Mouse (Mus musculus) kidney, embryonic 16.5 days (tissue): ENCODE data around the gene 2810408A11Rik. TPM values are rescaled to one million over a fixed set of nuclear protein-coding genes. Genes with fewer than 3 reads are reported as not detected.
A peak's percentile ranks its signal among the peaks of the same experiment; 100 is the strongest.

Source experiments
- ATAC-seq: fragments of 200-750 bp; cut with Nextera tagmentation; 2 replicates; pipeline ENCODE4 v1.8.0; 2017; ENCODE audit warnings: moderate TSS enrichment; ENCODE audit not compliant: low FRiP score, low TSS enrichment
- H3K27ac ChIP-seq: fragments of 300-500 bp; sonication (generic); 2 replicates; pipeline ENCODE4 v1.5.1; 2014; ENCODE audit warnings: low read length
- H3K27me3 ChIP-seq: fragments of 300-500 bp; sonication (generic); 2 replicates; pipeline ENCODE4 v1.6.1; 2014; ENCODE audit warnings: low read length, control low read depth, mixed read lengths; ENCODE audit not compliant: insufficient read depth
- H3K36me3 ChIP-seq: fragments of 300-500 bp; sonication (generic); 2 replicates; pipeline ENCODE4 v1.6.1; 2014; ENCODE audit warnings: low read length, control low read depth, mixed read lengths; ENCODE audit not compliant: insufficient read depth
- H3K4me1 ChIP-seq: fragments of 300-500 bp; sonication (generic); 2 replicates; pipeline ENCODE4 v1.6.1; 2014; ENCODE audit warnings: low read length, control low read depth, mixed read lengths; ENCODE audit not compliant: insufficient read depth
- H3K4me2 ChIP-seq: fragments of 300-500 bp; sonication (generic); replicated peaks from 2 replicates; pipeline ENCODE4 v1.6.1; 2014; ENCODE audit warnings: low read depth, low read length
- H3K4me3 ChIP-seq: fragments of 300-500 bp; sonication (generic); 2 replicates; pipeline ENCODE4 v1.5.1; 2014; ENCODE audit warnings: mild to moderate bottlenecking, low read length
- H3K9ac ChIP-seq: fragments of 300-500 bp; sonication (generic); replicated peaks from 2 replicates; pipeline ENCODE4 v1.6.1; 2014; ENCODE audit warnings: low read length
- H3K9me3 ChIP-seq: fragments of 300-500 bp; sonication (generic); 2 replicates; pipeline ENCODE4 v1.6.1; 2016; ENCODE audit warnings: low read length, control low read depth
- WGBS: fragments of 180-500 bp; shearing (Covaris S2); extraction: QIAGEN DNeasy Blood & Tissue Kit; methylation state at CpG from one replicate; pipeline ENCODE4 v1.1.7; 2014; 5-methylcytosine and 5-hydroxymethylcytosine counted together
- polyA plus RNA-seq: library from polyadenylated mRNA; unstranded; fragments of >200 nt; fragmentation: Nextera tagmentation; extraction: Ambion mirVana; gene quantifications from 2 replicates; pipeline ENCODE4 v1.2.1, GENCODE M21; 2015

2810408A11Rik gene
- 11.7 and 12.8 TPM in 2 replicates for polyA plus RNA-seq

- H3K4me1 ChIP-seq, result peaks cover 31% of the 10 kb centered on the region
- no peaks in the 10 kb centered on the region for H3K9me3 ChIP-seq
- peak within 1 kb of the TSS; percentile 93 for H3K4me2 ChIP-seq
- peak within 1 kb of the TSS; percentile 99 for H3K9ac ChIP-seq
- peak within 1 kb of the TSS; percentile 88 for H3K4me3 ChIP-seq
- H3K27ac ChIP-seq, result peak within 1 kb of the TSS; percentile 99
- H3K36me3 ChIP-seq, result peaks cover 19% of the 10 kb centered on the region
- no peaks in the 10 kb centered on the region for H3K27me3 ChIP-seq
- under 1% methylated on average over 38 of the region's 38 CpGs for WGBS
- peak; percentile 95 for ATAC-seq
These were observed at the start of gene 2810408A11Rik, which contains the start of gene Neurl4 for GRCm38 (mm10) chr11:69900471-69901405. Gene 2810408A11Rik, minus strand, starts transcription at chr11:69900987. Gene Neurl4, plus strand, starts transcription at chr11:69901072.

GRCm38 (mm10) chr11:69948763-69949150 lies 48.0 kb upstream of the 2810408A11Rik start:
- H3K9ac ChIP-seq, result peak overlapping the region; percentile 68
- WGBS, result under 1% methylated on average over 14 of the region's 14 CpGs
- peaks cover 6% of the 10 kb centered on the region; the same call in 1 of the 2 replicates for H3K36me3 ChIP-seq
- no peaks in the 10 kb centered on the region for H3K9me3 ChIP-seq
- H3K4me3 ChIP-seq, result peak overlapping the region; percentile 64
- H3K4me1 ChIP-seq, result peaks cover 22% of the 10 kb centered on the region
- peak overlapping the region; percentile 82 for H3K4me2 ChIP-seq
- H3K27ac ChIP-seq, result peak overlapping the region; percentile 92
- H3K27me3 ChIP-seq, result no peaks in the 10 kb centered on the region; the same call in 1 of the 2 replicates
- peak; percentile 54 for ATAC-seq

GRCm38 (mm10) chr11:69948066-69948762 lies 47.4 kb upstream of the 2810408A11Rik start, which contains the start of gene Slc2a4:
Gene Slc2a4, minus strand, starts transcription at chr11:69948188.
- Histone ChIP-seq H3K4me3 (peak within 1 kb of the TSS; percentile 64), H3K4me2 (peak within 1 kb of the TSS; percentile 82), H3K27me3 (no peaks in the 10 kb centered on the region; the same call in 1 of the 2 replicates), H3K27ac (peak within 1 kb of the TSS; percentile 92), H3K36me3 (peaks cover 6% of the 10 kb centered on the region; the same call in 1 of the 2 replicates), H3K4me1 (peaks cover 22% of the 10 kb centered on the region), H3K9me3 (no peaks in the 10 kb centered on the region), H3K9ac (peak within 1 kb of the TSS; percentile 72)
- WGBS, result under 1% methylated on average over 34 of the region's 34 CpGs
- ATAC-seq, result peak; percentile 94

DNA sequence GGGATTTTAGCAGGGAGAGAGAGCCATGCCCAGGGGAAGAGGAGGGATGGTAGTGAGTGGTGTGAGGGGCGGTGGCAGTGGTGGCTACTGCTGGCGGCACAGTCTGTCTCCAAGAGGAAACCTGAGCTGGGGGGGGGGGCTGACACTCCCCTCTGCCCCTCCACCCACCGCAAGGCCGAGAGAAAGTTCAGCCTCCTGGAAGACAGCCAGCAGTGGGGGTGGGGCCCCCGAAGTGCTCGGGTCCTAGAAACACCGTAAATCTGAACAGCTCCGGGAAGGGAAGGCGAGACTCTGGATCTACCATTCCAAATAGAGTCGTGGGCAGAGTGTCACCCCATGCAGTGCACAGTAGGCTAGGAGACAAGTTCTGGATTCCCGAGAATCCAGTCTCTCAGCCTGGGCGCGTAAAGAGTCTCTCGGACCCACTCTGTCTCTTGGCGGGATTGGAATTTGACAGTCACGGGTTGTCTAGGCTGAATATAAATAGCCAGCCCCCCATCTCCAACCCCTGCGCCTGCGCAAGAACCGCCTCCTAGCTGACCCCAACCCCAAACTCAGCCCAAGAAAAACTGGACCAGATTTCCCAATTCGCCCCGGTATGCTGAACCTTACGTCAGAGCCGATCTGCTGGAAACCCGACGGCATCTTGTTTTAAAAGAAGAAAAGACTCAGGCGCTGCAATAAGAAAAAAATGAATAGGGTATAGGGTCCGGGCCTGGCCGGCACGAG lies 46.7 kb upstream of the 2810408A11Rik start:
- Histone ChIP-seq H3K27ac (peak overlapping the region; percentile 92), H3K9ac (peak overlapping the region; percentile 72), H3K4me3 (peak overlapping the region; percentile 64), H3K9me3 (no peaks in the 10 kb centered on the region), H3K4me1 (peaks cover 22% of the 10 kb centered on the region), H3K27me3 (no peaks in the 10 kb centered on the region; the same call in 1 of the 2 replicates), H3K36me3 (peaks cover 6% of the 10 kb centered on the region; the same call in 1 of the 2 replicates), H3K4me2 (peak overlapping the region; percentile 82)
- 3% methylated on average over 29 of the region's 29 CpGs for whole genome bisulfite sequencing
- peak; percentile 33 for ATAC-seq

DNA sequence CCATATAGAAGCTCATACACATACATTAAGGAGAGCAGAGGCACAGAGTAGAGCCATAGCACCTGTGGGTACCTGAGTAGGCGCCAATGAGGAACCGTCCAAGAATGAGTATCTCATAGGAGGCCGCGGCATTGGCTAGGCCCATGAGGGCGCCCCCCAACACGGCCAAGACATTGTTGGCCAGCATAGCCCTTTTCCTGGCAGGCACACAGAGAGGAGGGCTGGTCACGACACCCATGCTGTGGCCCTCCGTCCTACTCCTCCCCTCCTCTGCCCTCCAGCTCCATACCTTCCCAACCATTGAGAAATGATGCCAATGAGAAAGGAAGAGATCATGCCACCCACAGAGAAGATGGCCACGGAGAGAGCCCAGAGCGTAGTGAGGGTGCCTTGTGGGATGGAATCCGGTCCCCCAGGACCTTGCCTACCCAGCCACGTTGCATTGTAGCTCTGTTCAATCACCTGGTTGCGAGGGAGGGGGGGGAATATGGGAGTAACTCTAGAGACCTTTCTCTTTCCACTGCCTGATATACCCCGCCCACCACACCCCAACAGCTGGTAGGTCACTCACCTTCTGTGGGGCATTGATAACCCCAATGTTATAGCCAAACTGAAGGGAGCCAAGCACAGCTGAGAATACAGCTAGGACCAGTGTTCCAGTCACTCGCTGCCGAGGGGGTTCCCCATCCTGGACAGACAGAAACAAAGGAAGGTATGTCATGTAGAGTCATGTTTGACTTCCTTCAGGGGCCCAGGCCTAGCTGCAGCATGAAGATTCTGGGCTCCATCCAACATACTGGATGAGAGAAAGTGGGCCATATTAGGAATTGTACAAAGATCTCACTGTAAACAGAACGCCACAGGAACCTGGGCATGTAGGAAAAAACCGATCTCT lies 45.5 kb upstream of the 2810408A11Rik start:
- Histone ChIP-seq H3K9me3 (no peaks in the 10 kb centered on the region), H3K9ac (no peak overlapping the region), H3K4me1 (peaks cover 22% of the 10 kb centered on the region), H3K4me2 (peak overlapping the region; percentile 82), H3K27me3 (no peaks in the 10 kb centered on the region; the same call in 1 of the 2 replicates), H3K36me3 (peaks cover 6% of the 10 kb centered on the region; the same call in 1 of the 2 replicates), H3K27ac (no peak overlapping the region; the same call in 1 of the 2 replicates), H3K4me3 (no peak overlapping the region)
- 85% methylated on average over 18 of the region's 18 CpGs for WGBS
- ATAC-seq, result no peak

GRCm38 (mm10) chr11:69945216-69945615 lies 44.4 kb upstream of the 2810408A11Rik start:
- Histone ChIP-seq H3K4me1 (peaks cover 22% of the 10 kb centered on the region), H3K27me3 (no peaks in the 10 kb centered on the region), H3K4me2 (no peak overlapping the region), H3K27ac (no peak overlapping the region), H3K36me3 (peaks cover 6% of the 10 kb centered on the region; the same call in 1 of the 2 replicates), H3K9ac (no peak overlapping the region), H3K9me3 (no peaks in the 10 kb centered on the region), H3K4me3 (no peak overlapping the region)
- 68% methylated on average over 13 of the region's 13 CpGs for WGBS
- no peak for ATAC-seq

DNA sequence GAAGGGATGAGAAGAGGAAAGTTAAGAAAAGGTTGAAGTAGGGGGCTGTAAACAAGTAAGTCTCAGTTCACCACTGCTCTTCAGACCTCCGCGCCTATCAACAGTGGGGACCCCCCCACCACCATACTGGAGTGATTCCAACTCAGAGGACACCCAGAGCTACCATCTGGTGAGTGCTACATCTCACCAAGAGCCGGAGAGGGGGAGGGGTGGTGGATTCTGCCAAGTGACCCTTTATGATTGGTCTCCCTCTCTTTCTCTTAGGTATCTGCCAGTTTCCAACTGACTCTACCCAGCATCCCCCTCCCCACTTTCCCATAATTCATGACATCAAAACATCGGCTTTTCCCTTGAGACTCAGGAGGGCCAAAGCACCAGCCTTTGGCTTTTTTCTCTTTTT lies 40.2 kb upstream of the 2810408A11Rik start:
- H3K27me3 ChIP-seq, result peaks cover 6% of the 10 kb centered on the region
- ATAC-seq, result no peak

DNA sequence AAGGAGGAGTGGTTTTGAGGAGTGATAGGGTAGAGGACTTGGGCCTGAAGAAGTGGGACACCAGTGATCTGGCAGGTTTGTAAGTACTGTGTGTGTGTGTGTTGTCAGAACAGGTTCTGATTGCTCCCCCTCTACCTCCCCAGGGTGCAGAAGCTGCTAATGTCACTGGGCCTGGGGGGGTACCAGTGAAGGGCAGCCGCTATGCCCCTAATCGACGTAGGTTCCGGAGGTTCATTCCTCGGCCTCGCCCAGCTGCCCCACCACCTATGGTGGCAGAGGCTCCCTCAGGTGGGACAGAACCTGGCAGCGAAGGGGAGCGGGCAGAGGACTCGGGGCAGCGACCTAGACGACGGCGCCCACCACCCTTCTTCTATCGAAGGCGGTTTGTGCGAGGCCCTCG lies 38.9 kb upstream of the 2810408A11Rik start:
- Histone ChIP-seq H3K27ac (no peak overlapping the region), H3K36me3 (peaks cover 3% of the 10 kb centered on the region; the same call in 1 of the 2 replicates), H3K4me2 (no peak overlapping the region), H3K4me3 (no peak overlapping the region), H3K4me1 (peaks cover 31% of the 10 kb centered on the region), H3K27me3 (peaks cover 10% of the 10 kb centered on the region), H3K9me3 (no peaks in the 10 kb centered on the region), H3K9ac (no peak overlapping the region)
- no peak for ATAC-seq
- WGBS, result 92% methylated on average over 17 of the region's 17 CpGs

More for the DNA sequence above, 40.2 kb upstream of the 2810408A11Rik start:
- H3K27ac ChIP-seq, result no peak overlapping the region
- H3K4me1 ChIP-seq, result peaks cover 22% of the 10 kb centered on the region
- H3K36me3 ChIP-seq, result peaks cover 6% of the 10 kb centered on the region; the same call in 1 of the 2 replicates
- WGBS, result 70% methylated on average over 4 of the region's 4 CpGs
- no peaks in the 10 kb centered on the region for H3K9me3 ChIP-seq
- H3K4me2 ChIP-seq, result no peak overlapping the region
- no peak overlapping the region for H3K9ac ChIP-seq
- H3K4me3 ChIP-seq, result no peak overlapping the region
